Mouse (Mus musculus): ENCODE data around the gene 1700034J05Rik.
A peak's percentile ranks its signal among the peaks of the same experiment; 100 is the strongest.

1700034J05Rik gene

DNA sequence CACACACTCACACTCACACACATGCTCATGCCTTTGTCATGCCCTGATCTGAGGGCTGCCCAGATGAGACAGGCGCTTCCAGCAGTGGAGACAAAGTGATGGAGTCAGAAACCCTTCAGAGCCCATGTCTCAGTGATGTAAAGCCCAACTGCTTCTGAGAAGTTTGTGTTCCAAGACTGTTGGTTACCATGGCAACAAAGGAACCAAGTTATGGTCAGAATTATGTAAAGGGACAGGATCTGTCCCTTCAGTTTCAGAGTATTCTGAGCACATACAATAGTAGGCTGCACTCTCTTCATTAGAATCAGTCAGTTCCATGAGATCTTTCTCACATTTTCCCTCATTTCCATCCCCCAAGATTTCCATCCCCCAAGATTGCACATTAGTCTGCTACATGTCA lies at the start of gene 1700034J05Rik:
Gene 1700034J05Rik (minus strand): TSS at position 165 of the 400 bp plus-strand sequence.
- DNase-seq (ENCODE audit: low read depth, low spot score) = no peak

DNA sequence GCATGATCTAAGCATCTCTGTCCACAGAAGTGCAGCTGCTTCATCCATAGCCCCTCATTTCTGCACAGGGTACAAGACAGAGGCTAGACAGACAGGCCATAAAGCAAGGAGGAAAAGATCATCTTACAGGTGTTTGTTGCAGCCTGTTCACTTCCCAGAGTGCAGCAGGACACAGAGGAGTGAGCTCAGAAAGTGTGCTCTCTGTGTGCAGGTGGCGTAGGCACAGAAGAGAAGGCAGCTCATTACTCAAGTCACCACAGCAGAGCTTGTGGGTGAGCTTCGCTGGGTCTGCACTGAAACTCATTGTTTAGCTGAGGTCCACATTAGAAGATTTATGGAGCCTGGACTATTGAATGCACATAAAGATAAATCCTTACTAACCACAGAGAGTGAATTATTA lies 45.5 kb upstream of the 1700034J05Rik start:
- no peak for DNase-seq (ENCODE audit: low read depth, low spot score)

- DNase-seq (ENCODE audit: low read depth, low spot score) = no peak
Measured at GRCm38 (mm10) chr6:146999302-146999701, 45.1 kb upstream of the 1700034J05Rik start.

- DNase-seq (ENCODE audit: low read depth, low spot score) = no peak
Measured at GRCm38 (mm10) chr6:146998710-146999109, 44.5 kb upstream of the 1700034J05Rik start.

GRCm38 (mm10) chr6:146997006-146997405 lies 42.8 kb upstream of the 1700034J05Rik start:
- DNase-seq (ENCODE audit: low read depth, low spot score) = no peak

- DNase-seq (ENCODE audit: low read depth, low spot score) = no peak
Measured at GRCm38 (mm10) chr6:146995878-146996277, 41.7 kb upstream of the 1700034J05Rik start.

DNA sequence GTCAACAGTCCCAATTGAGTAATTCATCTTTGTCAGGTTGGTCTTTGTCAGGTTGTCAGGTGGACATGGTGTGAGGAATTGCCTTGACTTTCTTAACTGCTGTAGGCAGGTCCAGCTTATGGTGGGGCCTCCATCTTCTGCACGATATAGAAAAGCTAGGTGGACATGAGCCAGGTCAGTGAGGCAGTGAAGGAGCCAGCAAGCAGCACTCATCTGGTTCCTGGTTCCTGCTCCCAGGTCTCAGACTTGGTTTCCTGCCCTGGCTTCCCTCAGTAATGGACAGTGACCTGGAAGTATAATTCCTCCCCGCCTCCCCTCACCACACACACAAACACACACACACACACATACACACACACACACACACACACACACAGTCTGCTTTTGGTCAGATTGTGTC lies 41.2 kb upstream of the 1700034J05Rik start:
- no peak for DNase-seq (ENCODE audit: low read depth, low spot score)

DNA sequence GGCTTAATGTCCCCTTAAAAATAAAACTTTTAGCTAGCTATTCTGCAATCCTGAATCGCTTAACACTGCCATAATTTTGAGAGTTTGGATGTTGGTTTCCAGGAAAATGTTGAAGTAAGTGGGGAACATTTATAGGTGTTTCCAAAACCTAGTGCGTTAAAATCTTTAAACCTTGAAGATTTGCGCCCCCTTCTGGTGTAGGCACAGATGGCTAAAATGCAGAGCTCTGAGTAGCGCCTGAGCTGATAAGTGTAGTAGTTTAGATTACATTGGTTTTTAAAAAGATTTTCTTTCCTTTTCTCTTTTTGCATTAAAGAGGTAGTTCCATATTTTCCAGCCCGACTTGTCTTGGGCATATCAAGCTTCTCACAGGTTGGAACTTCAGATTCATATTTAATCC lies 40.0 kb upstream of the 1700034J05Rik start:
- peak; percentile 59 for DNase-seq (ENCODE audit: low read depth, low spot score)

GRCm38 (mm10) chr6:146984569-146984968 lies 30.3 kb upstream of the 1700034J05Rik start:
- no peak for DNase-seq (ENCODE audit: low read depth, low spot score)

GRCm38 (mm10) chr6:146981249-146981835 lies 27.1 kb upstream of the 1700034J05Rik start:
- no peak for DNase-seq (ENCODE audit: low read depth, low spot score)

DNA sequence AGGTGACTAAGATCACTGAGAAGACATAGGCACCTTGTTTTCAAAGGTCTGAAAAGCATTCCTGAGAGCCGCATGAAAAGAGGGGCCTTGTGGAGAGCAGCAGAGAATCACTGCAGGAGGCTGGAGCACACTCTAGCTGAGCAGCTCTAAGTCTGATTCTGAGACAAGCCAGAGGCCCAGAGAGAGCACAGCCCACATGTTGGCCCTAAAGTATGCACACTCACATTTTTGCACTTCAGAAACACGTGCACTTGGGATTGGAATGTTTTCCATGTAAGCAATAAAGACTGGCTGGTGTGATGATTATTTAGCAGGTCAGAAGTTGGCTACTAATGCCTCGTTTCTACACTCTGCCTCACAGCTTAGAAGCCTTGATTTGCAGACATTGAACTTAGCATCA lies 25.7 kb upstream of the 1700034J05Rik start:
- no peak for DNase-seq (ENCODE audit: low read depth, low spot score)

DNA sequence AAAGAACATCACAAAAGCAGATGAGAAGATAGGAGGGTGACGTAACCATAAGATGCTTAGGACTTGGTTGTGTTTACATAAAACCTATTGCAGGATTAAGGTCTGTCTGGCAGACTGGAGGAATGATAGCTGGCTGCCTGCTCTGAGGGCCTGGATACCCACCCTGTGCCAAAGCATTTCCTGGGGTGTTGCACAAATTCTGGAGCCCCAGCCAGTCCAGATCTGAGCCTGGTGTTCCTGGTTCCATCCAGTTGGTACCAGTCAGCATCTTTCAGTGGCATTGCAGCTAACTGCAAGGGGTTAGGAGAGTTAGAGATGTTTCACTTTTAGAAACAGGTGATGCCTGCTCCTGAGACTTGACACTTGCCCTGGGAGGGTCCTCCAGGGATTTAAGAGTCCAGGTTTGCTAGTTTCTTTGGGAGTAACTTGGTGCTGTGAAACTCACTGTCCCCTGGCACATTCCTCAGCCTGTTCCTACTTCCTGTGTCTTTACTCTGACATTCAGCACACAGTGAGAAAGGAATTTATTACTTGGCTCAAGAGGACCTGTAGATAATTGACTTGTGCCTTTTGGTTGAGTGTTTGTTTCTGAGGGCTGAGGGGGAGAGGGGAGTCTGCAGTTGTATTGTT lies 25.0 kb upstream of the 1700034J05Rik start:
- DNase-seq (ENCODE audit: low read depth, low spot score) = no peak

- peak; percentile 25 for DNase-seq (ENCODE audit: low read depth, low spot score)
Measured at GRCm38 (mm10) chr6:146978691-146979114, 24.5 kb upstream of the 1700034J05Rik start.

GRCm38 (mm10) chr6:146976446-146976845 lies 22.2 kb upstream of the 1700034J05Rik start:
- DNase-seq (ENCODE audit: low read depth, low spot score) = no peak

- no peak for DNase-seq (ENCODE audit: low read depth, low spot score)
Measured at GRCm38 (mm10) chr6:146973830-146974229, 19.6 kb upstream of the 1700034J05Rik start.

DNA sequence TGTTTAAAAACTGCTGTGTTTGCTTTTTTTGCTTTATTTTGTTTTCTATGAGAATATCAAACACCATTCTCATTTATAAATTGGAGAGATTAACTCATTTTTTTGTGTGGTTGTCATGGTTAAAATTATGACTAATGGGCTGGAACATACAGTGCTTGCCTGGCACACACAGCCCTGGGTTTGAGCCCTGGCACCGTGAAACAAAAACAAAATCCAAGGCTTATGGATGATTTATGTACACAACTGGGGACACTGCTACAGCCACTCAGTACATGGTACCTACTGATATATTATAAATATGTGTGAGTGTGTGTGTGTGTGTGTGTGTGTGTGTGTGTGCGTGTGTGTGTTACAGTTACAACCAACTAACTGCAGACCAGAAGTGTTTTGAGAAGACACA lies 19.2 kb upstream of the 1700034J05Rik start:
- no peak for DNase-seq (ENCODE audit: low read depth, low spot score)

GRCm38 (mm10) chr6:146972740-146973139 lies 18.5 kb upstream of the 1700034J05Rik start:
- no peak for DNase-seq (ENCODE audit: low read depth, low spot score)

DNA sequence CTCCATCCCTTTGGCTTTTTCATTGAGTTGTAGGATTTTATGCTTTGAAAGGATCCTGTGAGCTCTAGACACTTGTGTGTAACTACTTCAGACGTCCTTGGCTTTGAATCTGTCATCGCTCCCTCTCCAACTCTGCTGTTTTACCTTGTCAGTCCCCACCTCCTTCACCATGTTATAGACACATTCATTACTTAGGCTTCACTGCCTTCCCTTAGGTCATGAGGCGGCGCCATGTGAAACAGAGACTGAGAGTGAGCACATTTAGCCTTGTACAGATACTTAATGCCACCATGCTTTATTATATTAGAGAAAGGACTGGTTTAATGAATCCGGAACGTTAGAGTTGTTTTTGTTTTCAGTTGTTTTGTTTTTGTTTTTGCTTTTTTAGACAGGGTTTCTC lies 17.8 kb upstream of the 1700034J05Rik start:
- DNase-seq (ENCODE audit: low read depth, low spot score) = no peak

DNA sequence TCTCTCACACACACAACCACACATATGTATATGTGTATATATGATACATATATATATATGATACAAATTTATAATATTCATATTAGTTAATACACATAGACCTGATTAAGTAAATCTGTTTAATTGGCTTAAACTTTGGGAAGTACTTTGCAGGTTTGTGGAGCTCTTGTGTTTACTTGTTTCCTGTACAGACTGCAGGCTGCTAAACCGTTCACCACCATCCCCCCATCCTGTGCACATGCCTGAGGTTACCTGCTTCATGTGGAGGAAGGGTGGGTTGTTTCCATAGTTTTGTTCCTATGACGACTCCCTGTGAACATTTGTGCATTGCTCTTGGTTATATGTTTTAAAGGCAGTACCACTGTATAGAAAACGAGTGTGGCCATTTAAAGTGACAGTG lies 17.1 kb upstream of the 1700034J05Rik start:
- DNase-seq (ENCODE audit: low read depth, low spot score) = no peak

DNA sequence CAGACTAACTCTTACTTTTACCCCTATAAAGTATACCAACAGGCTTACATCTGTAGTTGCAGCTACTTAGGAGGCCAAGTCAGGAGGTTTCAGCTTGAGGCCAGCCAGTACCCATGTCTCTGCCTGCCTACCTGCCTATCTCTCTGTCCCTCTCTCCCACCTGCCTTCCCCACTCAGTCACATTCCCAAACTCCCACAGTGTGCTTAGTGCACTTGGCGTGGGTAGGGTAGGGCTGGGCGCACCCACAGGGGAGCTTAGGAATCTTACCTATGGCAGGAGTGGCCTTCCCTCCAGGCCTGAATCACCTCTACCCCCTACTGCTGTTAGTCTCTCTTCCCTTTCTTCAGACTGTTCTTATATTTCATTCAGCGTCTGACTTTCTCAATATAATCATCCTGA lies 16.6 kb upstream of the 1700034J05Rik start:
- peak; percentile 69 for DNase-seq (ENCODE audit: low read depth, low spot score)

DNA sequence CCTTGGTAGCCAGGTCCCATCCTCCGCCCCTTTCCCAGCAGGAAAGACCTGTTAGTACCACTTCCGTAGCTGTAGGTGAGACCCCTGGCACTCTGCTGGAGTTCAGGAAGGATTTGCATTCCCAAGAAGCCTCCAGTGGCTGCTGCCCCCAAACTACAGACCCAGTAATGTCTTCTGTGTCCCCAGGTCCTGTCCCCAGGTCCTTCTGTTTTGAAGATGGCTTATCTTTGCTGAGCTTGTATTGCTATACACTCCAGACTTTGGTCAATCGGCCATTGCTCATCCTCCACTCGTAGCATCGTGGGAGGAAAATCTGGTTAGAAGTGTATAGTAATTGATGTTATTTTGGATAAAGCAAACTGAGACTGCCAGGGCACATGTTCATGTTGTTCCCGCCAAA lies 13.6 kb upstream of the 1700034J05Rik start:
- no peak for DNase-seq (ENCODE audit: low read depth, low spot score)

GRCm38 (mm10) chr6:146966446-146967019 lies 12.3 kb upstream of the 1700034J05Rik start:
- no peak for DNase-seq (ENCODE audit: low read depth, low spot score)

DNA sequence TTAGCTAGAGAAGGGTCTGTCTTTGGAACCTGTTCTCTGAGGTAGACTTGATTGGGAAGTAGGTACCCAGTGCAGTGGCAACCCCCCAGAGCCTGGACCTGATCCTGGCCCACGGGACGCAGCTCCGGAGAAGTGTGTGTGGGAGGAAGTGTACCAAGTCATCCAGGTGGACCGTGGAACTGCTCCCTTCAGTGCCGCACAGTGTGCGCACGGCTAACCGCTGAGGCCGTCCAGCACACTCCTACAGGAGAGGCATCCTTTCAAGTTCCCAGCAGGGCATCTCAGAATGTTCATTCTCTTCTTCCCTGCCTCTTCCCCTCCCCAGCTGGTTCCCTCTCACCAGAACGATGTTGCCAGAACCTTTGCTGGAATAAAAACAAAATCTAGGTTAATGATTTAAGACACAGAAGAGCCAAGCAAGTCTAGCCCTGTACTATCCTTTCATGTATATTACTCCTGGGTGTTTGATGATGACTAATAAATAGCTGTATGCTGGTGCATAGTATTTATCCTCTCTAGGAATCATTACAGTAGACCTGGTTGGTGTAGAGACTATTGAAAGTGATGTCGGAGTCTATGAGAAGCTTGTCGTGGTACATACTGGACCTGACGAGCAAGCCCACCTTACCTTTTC lies 11.0 kb upstream of the 1700034J05Rik start:
- DNase-seq (ENCODE audit: low read depth, low spot score) = peak; percentile 24
